Mouse (Mus musculus) midbrain, embryonic 10.5 days (tissue): Measurements from ENCODE around the gene Rcan1. TPM values are rescaled to one million over a fixed set of nuclear protein-coding genes. Genes with fewer than 3 reads are reported as not detected.
"Not testable (repeated sequence)": the region's sequence is repeated elsewhere in the genome, so short reads cannot be mapped to it uniquely, and the experiment has no call there.

ENCODE experiments used
- DNase-seq: peaks from one replicate; pipeline ENCODE4 v3.0.0-alpha.2; 2017; ENCODE audit warnings: low spot score
- H3K27ac ChIP-seq: fragments of 300-500 bp; sonication (generic); replicated peaks from 2 replicates; pipeline ENCODE4 v1.5.1; 2016; ENCODE audit warnings: mild to moderate bottlenecking
- H3K27me3 ChIP-seq: fragments of 300-500 bp; sonication (generic); 2 replicates; pipeline ENCODE4 v1.6.1; 2016; ENCODE audit warnings: low read depth, mild to moderate bottlenecking; ENCODE audit not compliant: poor library complexity, severe bottlenecking
- H3K36me3 ChIP-seq: fragments of 300-500 bp; sonication (generic); 2 replicates; pipeline ENCODE4 v1.6.1; 2016; ENCODE audit warnings: mild to moderate bottlenecking, moderate library complexity
- H3K4me1 ChIP-seq: fragments of 300-500 bp; sonication (generic); 2 replicates; pipeline ENCODE4 v1.6.1; 2016
- H3K4me3 ChIP-seq: fragments of 300-500 bp; sonication (generic); 2 replicates; pipeline ENCODE4 v1.5.1; 2016; ENCODE audit warnings: mild to moderate bottlenecking, moderate library complexity
- H3K9me3 ChIP-seq: fragments of 300-500 bp; sonication (generic); replicated peaks from 2 replicates; pipeline ENCODE4 v1.6.1; 2016; ENCODE audit warnings: mild to moderate bottlenecking
- WGBS: fragments of 180-500 bp; shearing (Covaris S2); methylation state at CpG from one replicate; pipeline ENCODE4 v1.1.7; 2016; 5-methylcytosine and 5-hydroxymethylcytosine counted together
- polyA plus RNA-seq: library from polyadenylated mRNA; unstranded; fragments of >200 nt; fragmentation: Nextera tagmentation; extraction: Ambion mirVana; gene quantifications from 2 replicates; pipeline ENCODE4 v1.2.1, GENCODE M21; 2016

Rcan1 gene
- polyA plus RNA-seq: 38.8 and 40.6 TPM in 2 replicates

DNA sequence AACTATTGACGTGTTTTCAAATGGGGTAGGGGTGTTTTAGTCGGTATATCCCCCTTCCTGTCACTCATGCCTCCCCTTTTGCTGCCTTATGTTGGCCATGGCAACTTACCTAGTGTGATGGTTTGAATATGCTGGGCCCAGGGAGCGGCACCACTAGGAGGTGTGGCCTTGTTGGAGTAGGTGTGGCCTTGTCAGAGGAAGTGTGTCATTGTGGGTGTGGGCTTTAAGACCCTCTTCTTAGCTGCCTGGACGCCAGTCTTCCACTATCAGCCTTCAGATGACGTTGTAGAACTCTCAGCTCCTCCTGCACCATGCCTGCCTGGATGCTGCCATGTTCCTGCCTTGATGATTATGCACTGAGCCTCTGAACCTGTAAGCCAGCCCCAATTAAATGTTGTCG is at the start of gene Rcan1:
Gene Rcan1, minus strand, starts transcription at position 162 of the 400 bp plus-strand sequence.
- Histone ChIP-seq H3K4me1 (peaks cover 3% of the 10 kb centered on the region; the same call in 1 of the 2 replicates), H3K9me3 (no peaks in the 10 kb centered on the region), H3K4me3 (no peak within 1 kb of the TSS), H3K27me3 (no peaks in the 10 kb centered on the region; the same call in 1 of the 2 replicates), H3K36me3 (no peaks in the 10 kb centered on the region), H3K27ac (no peak within 1 kb of the TSS)
- no peak for DNase-seq
- 78% methylated on average over 6 of the region's 6 CpGs for WGBS

DNA sequence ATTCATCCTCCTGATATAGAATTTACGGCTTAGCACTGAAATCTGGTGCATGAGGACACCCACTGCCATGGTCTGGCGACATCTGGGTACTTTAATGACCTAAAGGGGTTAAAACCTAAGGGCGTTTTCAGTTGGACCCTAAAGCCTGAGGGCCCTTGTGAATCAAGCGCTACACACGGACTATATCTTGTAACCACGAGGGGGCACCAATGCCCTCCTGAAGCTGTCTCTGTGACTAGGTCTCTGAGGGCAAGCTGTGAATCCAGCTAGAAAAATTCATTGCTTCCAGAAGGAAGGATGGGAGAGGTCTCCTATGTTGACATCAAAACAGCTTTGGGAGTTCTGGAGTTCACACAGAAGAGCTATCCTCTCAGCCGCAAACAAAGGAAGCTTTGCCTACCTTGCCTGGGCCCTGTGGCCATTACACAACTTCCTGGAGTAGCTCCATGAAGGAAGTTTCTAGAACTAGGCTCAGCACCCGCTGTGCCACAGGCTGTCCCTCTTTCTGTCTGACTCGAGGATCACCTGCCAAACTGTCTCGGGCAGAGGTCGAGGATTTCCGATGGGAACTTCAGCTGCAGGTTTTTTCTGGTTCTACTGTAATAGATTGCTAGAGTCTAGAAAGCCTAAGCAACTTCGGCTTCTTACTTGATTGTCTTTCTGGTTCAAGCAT is 49.3 kb upstream of the Rcan1 start:
- DNase-seq: peak; percentile 49
- no peaks in the 10 kb centered on the region for H3K27me3 ChIP-seq
- H3K4me1 ChIP-seq: peaks cover 17% of the 10 kb centered on the region
- WGBS: 58% methylated on average over 13 of the region's 13 CpGs
- H3K9me3 ChIP-seq: no peaks in the 10 kb centered on the region
- no peak overlapping the region for H3K4me3 ChIP-seq
- no peaks in the 10 kb centered on the region for H3K36me3 ChIP-seq
- H3K27ac ChIP-seq: no peak overlapping the region

DNA sequence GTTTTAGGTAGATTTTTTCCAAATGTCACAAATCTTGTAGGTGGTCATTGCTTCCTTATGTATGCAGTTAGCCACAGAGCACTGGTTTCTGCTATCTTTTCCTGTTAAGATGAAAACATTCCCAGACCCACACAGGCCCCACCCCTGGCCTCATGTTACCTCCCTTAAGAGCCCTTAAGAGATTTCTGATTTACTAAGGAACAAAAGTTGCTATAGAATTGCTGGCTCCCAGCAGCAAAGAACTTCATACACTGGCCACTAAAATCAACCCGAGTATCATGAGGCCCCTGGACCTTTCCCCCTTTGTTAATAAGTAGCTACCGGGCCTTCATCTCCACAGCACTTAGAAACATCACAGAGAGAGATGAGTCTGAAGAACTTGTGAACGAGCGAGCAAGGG is 48.1 kb upstream of the Rcan1 start:
- peaks cover 8% of the 10 kb centered on the region for H3K4me1 ChIP-seq
- H3K4me3 ChIP-seq: no peak overlapping the region
- H3K36me3 ChIP-seq: no peaks in the 10 kb centered on the region
- no peaks in the 10 kb centered on the region for H3K27me3 ChIP-seq
- 78% methylated on average over 4 of the region's 4 CpGs for WGBS
- no peak for DNase-seq
- no peaks in the 10 kb centered on the region for H3K9me3 ChIP-seq
- H3K27ac ChIP-seq: no peak overlapping the region

DNA sequence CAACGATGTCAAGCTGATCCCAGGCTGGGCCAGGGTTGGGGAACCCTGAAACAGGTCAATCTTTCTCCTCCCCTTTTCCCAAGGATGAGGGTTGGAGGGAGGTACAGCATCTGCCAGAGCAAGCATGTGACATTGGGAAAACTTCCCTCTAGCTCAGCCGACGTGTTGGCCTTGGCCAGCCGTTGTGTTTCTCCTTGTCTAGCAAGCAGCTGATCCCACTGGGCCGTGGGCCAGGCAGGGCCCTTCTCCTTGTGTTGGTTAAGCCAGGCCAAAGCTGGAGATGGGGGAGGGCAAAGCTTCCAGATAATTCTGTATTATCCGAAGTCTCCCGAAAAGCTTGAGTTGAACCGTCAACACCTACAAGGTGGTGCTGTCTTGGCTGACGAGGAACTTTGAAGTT is 45.5 kb upstream of the Rcan1 start:
- no peak for DNase-seq
- 87% methylated on average over 9 of the region's 9 CpGs for WGBS

DNA sequence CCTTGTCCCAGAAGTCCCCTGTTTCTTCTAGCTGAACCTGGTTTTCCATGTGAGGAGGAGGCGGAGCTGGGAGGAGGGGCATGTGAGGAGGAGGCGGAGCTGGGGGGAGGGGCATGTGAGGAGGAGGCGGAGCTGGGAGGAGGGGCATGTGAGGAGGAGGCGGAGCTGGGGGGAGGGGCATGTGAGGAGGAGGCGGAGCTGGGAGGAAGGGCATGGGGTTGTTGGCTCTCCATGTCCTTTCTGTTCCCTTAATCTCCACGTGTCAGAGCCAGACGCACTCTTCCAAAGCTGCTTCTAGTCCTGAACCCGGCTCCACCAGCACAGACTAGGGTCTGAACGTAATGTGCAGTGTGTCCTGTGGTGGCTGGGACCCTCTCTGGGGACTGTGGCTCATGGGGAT is 44.2 kb upstream of the Rcan1 start:
- H3K9me3 ChIP-seq, H3K4me3 ChIP-seq, DNase-seq, H3K36me3 ChIP-seq, H3K27me3 ChIP-seq, H3K27ac ChIP-seq: not testable (repeated sequence)
- WGBS: 72% methylated on average over 9 of the region's 9 CpGs
- 0 out of 2 replicates have a peak, but pooled peaks cover 14% of the 10 kb centered on the region for H3K4me1 ChIP-seq

More for the DNA sequence above, 45.5 kb upstream of the Rcan1 start:
- Histone ChIP-seq H3K27ac (no peak overlapping the region), H3K4me1 (peaks cover 15% of the 10 kb centered on the region), H3K4me3 (no peak overlapping the region), H3K36me3 (no peaks in the 10 kb centered on the region), H3K27me3 (0 out of 2 replicates have a peak, but pooled peaks cover 4% of the 10 kb centered on the region), H3K9me3 (no peaks in the 10 kb centered on the region)

DNA sequence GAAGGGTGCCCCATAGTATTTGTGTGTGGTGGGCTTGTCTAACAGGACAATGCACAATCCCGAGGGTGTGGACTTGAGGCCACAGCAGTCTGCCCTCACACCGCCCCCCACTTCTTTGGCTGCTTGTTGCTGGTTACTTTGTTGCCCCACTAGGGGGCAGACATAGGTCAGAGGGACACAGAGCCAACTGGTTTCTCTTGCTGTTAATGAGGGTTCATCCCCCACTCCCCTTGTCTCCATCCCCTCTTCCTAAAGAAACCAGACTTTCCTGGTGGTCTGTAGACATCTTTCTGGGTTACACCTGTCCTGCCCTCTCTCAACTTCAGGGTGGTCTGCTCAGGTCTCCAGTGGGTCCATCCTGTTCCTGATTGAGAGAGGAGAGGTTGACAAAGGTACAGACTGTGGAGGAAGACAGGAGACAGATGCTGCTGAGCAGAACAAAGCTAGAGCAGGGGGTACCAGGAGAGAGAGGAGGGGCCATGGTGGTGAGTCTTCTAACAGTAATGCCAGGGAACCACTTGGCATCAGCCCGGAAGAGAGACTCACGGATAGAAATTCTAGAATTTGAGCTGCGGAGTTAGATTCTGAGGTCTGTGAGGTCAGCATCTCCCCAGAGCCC is 41.2 kb upstream of the Rcan1 start:
- H3K9me3 ChIP-seq: no peaks in the 10 kb centered on the region
- H3K27me3 ChIP-seq: 0 out of 2 replicates have a peak, but pooled peaks cover 4% of the 10 kb centered on the region
- H3K4me1 ChIP-seq: 0 out of 2 replicates have a peak, but pooled peaks cover 12% of the 10 kb centered on the region
- 63% methylated on average over 5 of the region's 5 CpGs for WGBS
- no peak overlapping the region for H3K27ac ChIP-seq
- peak; percentile 23 for DNase-seq
- H3K36me3 ChIP-seq: no peaks in the 10 kb centered on the region
- H3K4me3 ChIP-seq: no peak overlapping the region

DNA sequence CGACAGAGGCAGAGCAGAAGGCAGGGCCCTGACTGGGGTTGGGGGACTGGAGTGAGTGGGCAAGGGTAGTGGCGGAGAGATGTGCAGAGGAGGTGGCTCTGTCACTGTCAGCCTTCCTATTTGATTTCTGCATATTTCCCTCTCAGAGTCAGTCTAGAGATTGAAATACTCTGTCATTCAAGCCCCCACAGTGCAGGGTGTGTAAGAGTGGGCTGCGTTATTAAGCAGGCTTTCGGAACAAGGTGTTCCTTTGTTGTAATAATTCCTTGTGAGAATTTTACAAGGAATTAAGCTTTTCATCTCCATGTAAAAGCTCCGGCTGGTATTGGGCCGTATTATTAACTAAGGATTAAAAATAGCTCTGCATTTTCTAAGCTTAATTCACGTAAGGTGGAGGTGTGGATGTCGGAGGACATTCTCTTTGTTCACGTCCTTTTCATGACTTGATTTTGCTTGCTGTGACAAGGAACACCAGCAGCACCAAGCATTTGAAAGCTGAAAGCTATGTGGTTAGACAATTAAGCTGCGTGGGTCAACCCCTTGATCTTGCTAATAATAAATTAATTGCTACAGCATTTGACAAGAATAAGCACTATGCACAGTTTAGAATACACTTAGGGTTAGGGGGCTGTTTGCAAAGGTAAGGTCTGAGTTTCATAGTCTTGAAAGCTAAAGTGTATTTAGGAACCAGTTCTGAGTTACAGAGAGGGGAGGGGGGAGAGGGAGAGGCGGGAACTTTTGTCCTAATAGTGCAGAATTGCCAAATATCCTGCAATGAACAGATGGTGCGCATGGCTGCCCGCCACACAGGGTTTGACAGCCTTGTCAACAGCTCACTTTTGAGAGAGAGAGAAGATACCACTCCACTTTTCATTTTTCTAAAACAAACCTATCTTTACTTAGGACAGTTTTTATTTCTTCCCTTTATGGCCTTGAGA is 40.4 kb upstream of the Rcan1 start:
- H3K36me3 ChIP-seq: no peaks in the 10 kb centered on the region
- no peaks in the 10 kb centered on the region for H3K9me3 ChIP-seq
- no peak overlapping the region for H3K4me3 ChIP-seq
- 0 out of 2 replicates have a peak, but pooled peaks cover 4% of the 10 kb centered on the region for H3K27me3 ChIP-seq
- H3K27ac ChIP-seq: no peak overlapping the region
- WGBS: 78% methylated on average over 13 of the region's 13 CpGs
- H3K4me1 ChIP-seq: 0 out of 2 replicates have a peak, but pooled peaks cover 12% of the 10 kb centered on the region
- DNase-seq: no peak

DNA sequence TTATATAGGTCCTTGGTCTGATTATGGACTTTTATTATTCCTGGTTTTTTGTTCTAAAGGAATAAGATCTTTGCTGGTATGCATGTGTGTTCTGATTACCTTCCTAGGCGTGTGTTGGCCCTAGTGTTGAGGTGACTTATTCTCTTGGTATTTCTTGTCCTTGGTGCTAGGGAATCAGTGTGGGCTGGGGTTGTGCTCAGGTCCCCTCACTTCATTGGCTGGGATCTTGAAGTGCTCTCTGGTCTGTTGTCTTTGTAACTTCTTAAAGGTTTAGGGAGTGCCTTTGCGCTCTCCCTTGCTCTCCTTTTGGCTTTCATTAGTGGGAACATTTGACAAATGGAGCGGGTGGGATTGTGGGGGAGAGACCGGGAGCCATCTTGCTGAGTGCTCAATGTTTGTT is 36.9 kb upstream of the Rcan1 start:
- DNase-seq: no peak
- 0 out of 2 replicates have a peak, but pooled peaks cover 12% of the 10 kb centered on the region for H3K4me1 ChIP-seq
- no peak overlapping the region for H3K4me3 ChIP-seq
- no peaks in the 10 kb centered on the region for H3K27me3 ChIP-seq
- H3K9me3 ChIP-seq: no peaks in the 10 kb centered on the region
- 89% methylated on average over 4 of the region's 4 CpGs for WGBS
- H3K36me3 ChIP-seq: no peaks in the 10 kb centered on the region
- no peak overlapping the region for H3K27ac ChIP-seq

DNA sequence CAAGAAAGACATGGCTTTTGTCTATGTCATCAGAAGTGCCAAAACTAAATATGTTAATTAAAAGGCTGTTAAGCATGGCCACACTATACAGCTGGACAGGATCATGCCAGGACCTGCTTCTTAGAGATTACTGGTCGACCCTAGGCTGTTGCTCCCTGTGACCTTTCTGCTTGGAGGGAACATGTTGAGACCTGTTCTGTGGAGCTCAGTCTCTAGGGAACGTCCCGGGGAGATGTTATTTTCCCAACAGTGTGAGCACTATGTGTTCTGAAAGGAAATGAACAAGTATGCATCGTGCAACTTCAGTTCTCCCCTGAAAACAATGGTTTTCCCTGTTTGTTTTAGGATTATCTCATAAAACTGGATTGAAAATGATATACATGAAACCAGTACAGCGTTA is 32.4 kb upstream of the Rcan1 start:
- no peak overlapping the region for H3K27ac ChIP-seq
- no peak overlapping the region for H3K4me3 ChIP-seq
- peaks cover 25% of the 10 kb centered on the region for H3K4me1 ChIP-seq
- H3K9me3 ChIP-seq: no peaks in the 10 kb centered on the region
- H3K27me3 ChIP-seq: peaks cover 35% of the 10 kb centered on the region
- H3K36me3 ChIP-seq: no peaks in the 10 kb centered on the region
- WGBS: 78% methylated on average over 5 of the region's 5 CpGs
- DNase-seq: no peak

DNA sequence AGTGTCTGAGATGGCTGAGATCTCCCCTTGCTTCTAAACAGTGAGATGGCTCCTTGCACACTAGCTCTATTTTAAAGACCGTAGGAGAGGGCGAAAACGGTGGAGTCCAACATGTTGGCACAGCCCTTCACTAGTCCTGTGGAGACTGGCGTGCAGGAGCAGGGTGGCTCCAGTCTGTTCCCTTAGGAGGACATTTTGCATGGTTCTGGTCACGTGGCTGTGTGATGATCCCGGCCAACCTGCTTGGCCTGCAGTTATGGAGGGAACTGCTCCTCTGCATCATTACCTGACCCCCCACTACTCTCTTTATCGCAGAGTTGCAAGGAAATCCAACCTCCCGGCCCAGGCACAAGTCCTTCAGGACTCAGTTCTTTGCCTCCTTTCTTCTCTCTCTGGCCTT is 29.9 kb upstream of the Rcan1 start:
- Histone ChIP-seq H3K27me3 (peaks cover 61% of the 10 kb centered on the region), H3K36me3 (no peaks in the 10 kb centered on the region), H3K9me3 (no peaks in the 10 kb centered on the region), H3K27ac (no peak overlapping the region), H3K4me1 (peaks cover 27% of the 10 kb centered on the region), H3K4me3 (no peak overlapping the region)
- WGBS: 80% methylated on average over 8 of the region's 8 CpGs
- DNase-seq: no peak

DNA sequence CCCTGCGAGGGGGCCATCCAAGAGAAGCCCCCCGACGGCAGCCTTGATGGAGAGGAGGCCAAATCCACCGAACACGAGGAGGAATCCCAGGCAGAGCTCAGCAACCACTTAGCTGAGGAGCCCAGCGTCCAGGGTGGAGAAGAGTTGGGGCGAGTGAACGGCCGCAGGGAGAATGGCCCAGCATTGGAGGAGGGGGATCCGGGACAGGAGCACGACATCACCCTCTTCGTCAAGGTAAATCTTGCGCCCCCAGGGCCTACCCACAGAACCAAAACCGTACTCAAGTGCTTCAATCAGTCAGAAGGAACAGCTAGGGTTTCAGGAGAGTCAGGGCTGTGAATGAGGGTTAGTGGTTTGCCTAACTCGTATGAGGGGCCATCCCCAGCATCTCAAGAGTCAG is 28.7 kb upstream of the Rcan1 start:
- WGBS: 18% methylated on average over 15 of the region's 15 CpGs

DNA sequence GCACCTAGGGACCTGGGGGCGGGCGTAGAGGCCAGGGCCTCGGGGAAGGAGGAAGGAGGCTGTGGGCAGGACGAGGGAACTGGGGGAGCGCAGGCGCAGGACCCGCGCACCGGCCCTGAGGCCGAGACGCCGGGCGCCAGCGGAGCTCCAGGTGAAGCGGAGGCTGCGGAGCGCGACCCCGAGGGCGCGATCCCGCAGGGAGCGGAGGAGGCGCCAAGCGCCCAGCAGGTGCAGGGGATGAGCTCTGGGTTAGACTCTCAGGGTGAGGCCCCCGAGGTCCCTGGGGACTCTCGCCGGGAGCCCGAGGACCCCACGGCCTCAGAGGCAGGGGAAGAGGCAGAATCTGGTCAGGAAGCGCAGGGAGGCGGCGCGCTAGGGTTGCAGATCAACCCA is 27.9 kb upstream of the Rcan1 start:
- Histone ChIP-seq H3K9me3 (no peaks in the 10 kb centered on the region), H3K27ac (peak overlapping the region; percentile 70), H3K27me3 (peaks cover 64% of the 10 kb centered on the region), H3K36me3 (no peaks in the 10 kb centered on the region), H3K4me3 (peak overlapping the region; percentile 70), H3K4me1 (peaks cover 27% of the 10 kb centered on the region)
- peak; percentile 58 for DNase-seq
- WGBS: under 1% methylated on average over 34 of the region's 34 CpGs

More for the DNA sequence above, 28.7 kb upstream of the Rcan1 start:
- Histone ChIP-seq H3K4me1 (peaks cover 27% of the 10 kb centered on the region), H3K27ac (peak overlapping the region; percentile 70; the same call in 1 of the 2 replicates), H3K4me3 (peak overlapping the region; percentile 70), H3K9me3 (no peaks in the 10 kb centered on the region), H3K36me3 (no peaks in the 10 kb centered on the region), H3K27me3 (peaks cover 64% of the 10 kb centered on the region)
- no peak for DNase-seq
